Mouse (Mus musculus) adrenal gland, adult 10 weeks (tissue): ENCODE results near the gene Gm49403. TPM values are rescaled to one million over a fixed set of nuclear protein-coding genes. Genes with fewer than 3 reads are reported as not detected.

Experiments used
- polyA plus RNA-seq: library from polyadenylated mRNA; stranded (reverse); fragments of 350-450 nt; fragmentation: Illumina TruSeq; extraction: RNeasy Lipid Tissue Mini Kit (QIAGEN cat#74804); gene quantifications from one replicate; pipeline ENCODE4 v1.2.3, GENCODE M21; 2014; ENCODE audit warnings: low read depth, low replicate concordance

The Gm49403 gene
- not detected for polyA plus RNA-seq

DNA sequence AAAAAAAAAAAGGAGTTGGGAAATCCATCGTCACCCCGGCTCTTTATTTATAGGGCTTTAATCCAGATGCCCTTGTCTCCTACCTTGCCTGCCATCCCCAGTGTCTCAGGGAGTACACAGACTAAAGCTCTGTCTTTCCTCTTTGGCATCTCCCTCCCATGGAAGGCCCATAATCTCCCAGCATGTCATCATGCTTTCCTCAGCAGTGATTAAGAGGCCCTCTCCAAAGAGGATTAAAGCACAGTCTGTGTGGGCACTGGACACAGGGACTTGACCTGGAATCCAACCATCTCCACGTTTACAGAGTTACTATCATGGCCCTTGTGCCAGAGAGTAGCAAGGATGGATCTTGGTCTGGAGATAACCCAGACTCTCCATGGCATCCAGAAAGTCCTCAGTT lies at the start of gene Gm49403, which contains the start of gene Lbhd1:
Gene Gm49403, plus strand, starts transcription at position 315 of the 400 bp plus-strand sequence.
Gene Lbhd1, plus strand, starts transcription at position 117 of the 400 bp plus-strand sequence.

DNA sequence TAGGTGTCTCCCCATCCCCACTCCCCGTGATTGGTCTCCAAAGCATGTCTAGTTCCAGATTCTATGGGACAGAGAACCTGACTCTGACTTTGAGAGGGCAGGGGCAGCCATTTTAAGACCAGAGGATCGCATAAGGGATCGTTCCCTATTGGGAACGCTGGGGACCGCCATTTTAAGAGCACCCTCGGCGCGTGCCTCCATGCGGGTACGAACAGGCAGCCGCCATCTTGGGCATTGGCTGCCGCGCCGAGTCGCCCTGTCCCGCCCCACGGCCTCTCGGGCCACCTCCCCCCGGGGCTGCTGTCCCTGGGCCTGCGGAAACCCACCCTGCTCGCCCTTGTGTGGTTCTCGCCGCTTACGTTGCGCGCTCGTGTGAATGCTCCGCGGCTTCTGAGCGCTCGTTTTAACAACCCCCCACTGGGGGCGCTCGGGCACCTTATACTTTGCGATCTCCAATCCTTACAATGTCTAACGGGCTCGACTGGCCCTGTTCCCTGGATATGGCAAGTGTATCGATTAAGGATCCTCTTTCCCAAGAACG lies 46.4 kb upstream of the Gm49403 start, which contains the start of gene Bscl2:
Gene Bscl2, plus strand, starts transcription at position 217 of the 541 bp plus-strand sequence.

DNA sequence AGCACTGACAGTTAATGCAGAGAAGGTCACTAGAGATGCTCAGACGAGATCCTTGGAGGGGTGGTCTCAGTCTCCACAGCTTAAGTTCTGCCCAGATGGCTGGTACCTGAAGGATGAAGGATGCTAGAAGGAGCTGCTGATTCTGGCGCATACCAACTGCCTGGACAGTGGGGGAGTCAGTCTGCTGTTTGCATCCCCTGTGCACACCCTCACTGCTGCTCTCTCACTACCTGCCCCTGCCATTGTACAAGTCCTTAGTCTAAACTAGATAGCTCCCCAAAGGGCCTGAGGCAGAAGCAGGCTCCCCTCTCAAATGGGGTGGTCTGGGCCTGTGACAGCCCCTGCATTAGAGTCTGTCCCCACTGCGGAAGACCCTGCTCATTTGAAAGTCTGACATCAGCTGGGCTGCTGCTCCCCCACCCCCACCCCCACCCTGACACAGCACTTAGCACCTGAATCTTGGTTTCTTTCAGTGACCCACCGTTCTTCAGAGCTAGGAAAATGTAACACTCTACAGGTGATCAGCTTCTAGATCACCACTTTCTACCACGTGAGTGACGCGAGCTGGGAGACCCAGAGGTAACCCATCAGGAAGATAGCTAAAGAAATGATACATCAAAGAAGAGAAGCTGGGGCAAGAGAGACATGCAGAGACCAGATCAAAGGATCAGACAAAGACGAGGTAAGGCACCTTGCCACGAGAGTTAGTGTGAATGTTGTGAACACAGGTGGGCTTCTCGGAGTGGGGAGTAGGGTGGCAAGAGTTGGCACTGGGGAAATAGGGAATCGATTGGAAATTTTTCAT lies 44.4 kb upstream of the Gm49403 start, which contains the start of gene Gng3:
Gene Gng3, minus strand, starts transcription at position 92 of the 805 bp plus-strand sequence.

DNA sequence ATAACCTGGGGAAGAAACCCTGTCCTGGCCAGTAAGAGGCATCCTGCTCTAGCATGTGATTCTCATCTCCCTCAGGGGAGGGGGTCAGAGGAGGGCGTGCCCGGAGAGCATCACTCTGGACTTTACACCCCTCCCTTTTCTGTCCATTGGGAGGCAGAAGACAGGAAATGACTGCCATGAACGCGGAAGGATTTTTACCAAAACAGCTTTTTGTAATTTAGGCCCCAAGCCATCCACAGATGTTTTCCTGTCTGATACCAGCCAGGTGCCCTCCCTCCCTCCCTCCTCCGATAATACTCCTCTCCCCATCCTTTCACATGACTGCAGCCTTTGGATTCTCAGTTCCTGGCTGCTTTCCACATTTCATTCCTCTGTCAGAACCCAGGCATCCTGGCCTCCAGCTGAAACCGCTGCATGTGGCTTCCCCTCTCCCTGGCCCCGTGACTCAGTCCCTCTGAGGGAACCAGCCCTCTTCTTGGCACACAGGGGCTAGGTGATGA lies 33.3 kb upstream of the Gm49403 start, which contains the start of gene Lrrn4cl:
Gene Lrrn4cl, plus strand, starts transcription at position 367 of the 500 bp plus-strand sequence.

DNA sequence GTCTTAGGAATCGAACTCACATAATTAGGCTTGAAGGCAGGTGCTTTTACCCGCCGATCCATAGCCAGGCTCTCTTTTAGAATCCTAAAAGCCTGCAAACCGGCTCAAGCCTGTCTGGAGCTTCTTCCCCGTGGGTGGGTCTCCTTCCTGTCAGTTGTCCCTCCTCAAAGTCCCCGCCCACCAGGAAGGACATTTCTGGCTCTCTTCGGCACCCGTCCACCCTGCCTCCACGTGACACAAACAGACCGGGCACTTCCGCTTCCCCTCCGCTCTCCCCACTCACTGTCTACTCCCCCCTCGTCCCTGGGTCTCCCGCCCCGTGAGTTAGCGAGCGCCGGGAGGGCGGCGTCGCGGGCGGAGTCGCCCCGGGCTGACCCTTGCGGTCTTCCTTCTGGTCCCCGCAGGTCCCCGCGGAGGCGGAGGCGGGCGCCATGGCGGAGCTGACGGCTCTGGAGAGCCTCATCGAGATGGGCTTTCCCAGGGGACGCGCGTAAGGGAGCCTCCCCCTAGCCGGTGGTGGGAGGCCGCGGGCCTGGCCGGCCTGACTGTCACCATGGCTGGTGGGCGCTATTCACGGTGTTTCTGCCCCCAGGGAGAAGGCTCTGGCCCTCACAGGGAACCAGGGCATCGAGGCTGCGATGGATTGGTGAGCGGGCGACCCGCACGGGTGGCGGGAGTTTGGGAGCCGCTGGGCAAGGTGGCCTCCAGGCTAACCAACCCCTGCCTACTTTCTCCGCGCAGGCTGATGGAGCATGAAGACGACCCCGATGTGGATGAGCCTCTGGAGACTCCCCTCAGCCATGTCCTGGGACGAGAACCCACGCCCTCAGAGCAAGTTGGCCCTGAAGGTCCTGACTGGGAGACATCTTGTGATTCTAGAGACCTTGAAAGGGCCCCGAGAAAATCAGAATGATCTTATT lies 12.2 kb upstream of the Gm49403 start, which contains the start of gene Ubxn1:
Gene Ubxn1, plus strand, starts transcription at position 230 of the 920 bp plus-strand sequence.

DNA sequence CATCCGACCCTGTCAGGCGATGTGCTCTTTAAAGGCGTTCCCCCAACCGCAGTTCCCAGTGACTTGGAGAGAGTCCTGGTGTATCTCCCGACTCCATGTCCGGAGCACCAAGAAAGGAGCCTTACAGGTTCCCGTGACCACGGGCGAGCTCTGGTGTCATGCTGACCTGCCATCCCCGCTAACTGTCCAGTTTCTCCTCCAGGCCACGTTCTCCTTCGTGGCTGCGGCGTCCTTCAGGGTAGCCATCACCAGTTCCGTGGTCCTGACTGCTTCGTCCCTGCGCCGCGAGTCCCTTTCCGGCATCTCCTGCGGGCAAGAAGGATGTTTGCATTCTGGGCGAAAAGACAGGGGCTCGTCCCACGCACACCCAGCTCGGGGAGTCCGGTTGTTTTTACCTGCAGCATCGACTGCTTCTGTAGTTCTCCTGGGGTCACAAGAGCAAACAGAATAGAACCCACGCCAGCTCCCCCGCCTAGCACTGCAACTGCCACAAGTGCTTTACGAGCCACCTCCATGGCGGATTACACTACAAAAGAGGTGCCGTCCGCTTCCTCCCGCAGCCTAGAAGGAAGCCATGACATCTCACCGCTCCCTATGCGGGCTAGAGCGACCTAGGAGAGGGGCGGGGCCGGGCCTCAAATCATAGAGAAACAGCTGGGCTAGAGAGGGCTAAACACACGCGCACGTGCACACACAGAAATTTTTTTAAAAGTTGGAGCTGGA lies 3.3 kb upstream of the Gm49403 start, which contains the start of gene Uqcc3:
Gene Uqcc3, minus strand, starts transcription at position 613 of the 723 bp plus-strand sequence.

DNA sequence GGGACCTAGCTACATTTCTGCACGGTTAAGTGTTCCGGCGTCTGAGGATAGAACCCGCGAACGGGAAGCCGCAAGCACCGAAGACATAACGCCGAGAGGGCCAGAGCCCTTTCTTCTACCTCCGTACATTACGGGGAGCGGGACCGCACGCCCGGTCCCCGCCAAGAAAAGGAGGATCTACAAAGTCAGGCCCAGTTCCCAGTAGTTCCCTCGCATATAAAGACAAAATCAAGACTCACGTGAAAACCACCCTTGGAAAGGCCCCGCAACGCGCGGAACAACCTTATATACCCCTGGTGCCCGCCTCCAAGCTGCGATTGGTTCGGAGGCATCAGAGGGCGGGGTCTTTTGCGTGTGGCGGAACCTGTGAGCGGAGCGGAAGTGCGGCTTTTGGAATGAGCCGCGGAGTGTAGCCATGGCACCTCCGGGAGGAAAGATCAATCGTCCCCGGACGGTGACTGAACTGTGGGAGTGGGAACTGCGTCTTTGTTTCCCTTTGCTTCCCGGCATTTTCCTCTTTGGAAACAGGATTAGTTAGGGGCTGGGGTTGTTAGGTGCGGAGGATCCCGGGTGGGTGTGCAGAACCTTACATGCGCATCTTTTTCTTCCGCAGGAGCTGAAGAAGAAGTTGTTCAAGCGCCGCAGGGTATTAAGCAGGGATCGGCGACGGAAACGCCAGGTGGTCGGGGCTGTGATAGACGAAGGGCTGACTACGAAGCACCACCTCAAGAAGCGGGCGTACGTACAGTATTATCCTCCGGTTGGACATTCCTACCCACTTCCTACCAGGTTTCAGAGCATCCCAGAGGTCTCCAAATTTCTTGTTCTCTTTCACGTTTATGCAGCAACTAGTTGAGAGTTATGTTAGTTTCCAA lies 5.0 kb downstream of the Gm49403 start, which contains the start of the genes 1810009A15Rik and Gm49416:
Gene 1810009A15Rik, plus strand, starts transcription at position 343 of the 875 bp plus-strand sequence.
Gene Gm49416, plus strand, starts transcription at position 416 of the 875 bp plus-strand sequence.

DNA sequence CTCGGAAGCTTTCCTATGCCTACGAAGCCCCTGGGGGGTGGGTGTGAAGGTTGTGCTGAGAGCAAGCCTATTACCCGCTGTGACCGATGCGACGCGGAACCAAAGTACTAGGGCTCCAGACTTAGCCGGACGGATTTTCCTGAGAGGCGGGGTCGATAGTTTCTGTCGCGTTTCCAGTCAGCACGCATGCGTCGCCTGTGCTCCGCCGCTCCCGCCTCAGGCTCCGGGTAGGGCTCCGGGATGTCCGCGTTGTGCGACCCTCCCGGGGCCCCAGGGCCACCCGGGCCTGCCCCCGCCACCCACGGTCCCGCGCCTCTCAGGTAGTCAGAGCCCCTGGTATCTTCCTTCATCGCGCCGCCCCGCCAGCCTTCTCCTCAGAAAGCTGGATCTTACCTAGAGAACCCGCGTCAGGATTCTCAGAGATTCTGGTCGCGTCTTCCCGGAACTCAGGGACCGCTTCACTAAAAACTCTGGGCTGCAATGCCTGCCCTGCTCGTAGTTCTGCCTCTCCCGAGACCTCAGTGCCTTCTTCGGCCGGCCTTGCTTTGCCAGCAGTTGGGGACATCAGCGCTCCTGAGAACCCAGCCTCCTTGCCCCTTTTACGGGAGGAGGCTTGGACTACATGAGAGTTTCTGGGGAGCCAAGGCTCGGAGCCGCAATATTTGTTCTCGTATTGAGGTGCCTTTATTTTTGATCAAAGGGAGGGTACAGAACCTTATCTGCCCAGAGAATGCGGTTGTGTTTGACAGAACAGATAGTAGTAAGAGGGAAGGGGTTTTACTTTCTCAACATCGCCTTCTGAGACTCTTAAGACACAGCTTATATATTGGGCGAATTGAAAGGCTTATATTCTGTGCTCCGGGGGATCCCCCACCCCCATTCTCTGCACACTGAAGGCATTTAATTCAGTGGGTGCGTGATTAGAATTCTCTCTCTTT lies 9.4 kb downstream of the Gm49403 start, which contains the start of gene Ints5:
Gene Ints5, plus strand, starts transcription at position 177 of the 938 bp plus-strand sequence.

DNA sequence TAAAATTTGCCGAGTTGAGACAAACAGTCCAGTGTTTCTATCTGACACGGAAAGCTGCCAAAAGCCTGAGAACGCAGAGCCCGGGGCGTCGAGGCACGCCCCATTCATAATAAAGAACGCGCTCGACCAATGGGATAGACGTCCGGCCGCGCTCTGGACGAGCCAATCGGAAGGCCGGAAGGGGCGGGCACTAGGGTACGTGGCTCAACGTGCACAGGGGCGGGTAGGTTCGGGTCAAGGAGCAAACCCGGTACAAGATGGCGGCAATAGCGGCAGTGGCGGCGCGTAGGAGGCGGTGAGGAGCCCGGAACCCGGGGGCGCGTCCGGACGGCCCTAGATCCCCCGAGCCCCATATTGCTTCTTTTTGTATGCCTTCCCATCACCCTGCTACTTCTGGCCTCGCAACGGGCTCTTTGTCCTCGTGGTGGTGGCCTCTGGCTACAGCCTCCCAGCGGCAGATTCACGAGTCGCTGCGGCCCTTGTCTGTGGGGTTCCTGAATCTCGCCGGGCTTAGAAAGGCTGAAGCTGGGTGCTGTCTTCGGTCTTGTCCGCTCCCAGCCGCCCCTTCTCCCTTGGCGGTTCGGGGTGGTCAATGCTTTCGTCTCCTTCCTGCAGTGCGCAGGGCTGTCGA lies 14.2 kb downstream of the Gm49403 start, which contains the start of gene Ganab:
Gene Ganab, plus strand, starts transcription at position 207 of the 631 bp plus-strand sequence.

DNA sequence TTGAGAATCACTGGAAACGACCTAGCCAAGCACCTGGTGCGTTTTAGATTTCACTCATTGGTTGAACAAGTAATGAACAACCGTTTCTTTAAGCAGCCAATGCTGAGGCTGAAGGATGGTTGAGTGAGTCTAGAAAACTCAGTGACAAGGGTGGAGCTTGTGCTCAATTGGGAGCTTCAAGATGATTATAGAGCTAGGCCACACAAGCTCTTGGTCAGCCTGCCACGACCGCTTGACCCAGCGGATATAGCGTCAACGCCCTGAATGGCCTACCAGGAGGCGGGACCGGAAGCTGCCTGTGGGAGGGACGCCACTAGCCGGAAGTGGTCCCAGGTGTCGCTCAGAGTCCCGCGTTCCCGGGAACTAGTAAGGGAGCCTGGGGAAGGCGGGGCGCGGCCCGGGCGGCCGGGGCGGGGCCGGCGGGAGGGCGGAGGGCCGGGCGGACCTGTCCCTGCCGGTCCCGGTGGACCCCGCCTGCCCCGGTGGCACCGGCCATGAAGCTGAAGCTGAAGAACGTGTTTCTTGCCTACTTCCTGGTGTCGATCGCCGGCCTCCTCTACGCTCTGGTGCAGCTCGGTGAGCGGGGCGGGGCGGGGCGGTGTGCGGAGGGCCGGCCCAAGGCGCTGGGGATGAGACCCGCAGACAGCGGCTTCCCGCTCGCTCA lies 36.5 kb downstream of the Gm49403 start, which contains the start of gene B3gat3:
Gene B3gat3, plus strand, starts transcription at position 302 of the 664 bp plus-strand sequence.

DNA sequence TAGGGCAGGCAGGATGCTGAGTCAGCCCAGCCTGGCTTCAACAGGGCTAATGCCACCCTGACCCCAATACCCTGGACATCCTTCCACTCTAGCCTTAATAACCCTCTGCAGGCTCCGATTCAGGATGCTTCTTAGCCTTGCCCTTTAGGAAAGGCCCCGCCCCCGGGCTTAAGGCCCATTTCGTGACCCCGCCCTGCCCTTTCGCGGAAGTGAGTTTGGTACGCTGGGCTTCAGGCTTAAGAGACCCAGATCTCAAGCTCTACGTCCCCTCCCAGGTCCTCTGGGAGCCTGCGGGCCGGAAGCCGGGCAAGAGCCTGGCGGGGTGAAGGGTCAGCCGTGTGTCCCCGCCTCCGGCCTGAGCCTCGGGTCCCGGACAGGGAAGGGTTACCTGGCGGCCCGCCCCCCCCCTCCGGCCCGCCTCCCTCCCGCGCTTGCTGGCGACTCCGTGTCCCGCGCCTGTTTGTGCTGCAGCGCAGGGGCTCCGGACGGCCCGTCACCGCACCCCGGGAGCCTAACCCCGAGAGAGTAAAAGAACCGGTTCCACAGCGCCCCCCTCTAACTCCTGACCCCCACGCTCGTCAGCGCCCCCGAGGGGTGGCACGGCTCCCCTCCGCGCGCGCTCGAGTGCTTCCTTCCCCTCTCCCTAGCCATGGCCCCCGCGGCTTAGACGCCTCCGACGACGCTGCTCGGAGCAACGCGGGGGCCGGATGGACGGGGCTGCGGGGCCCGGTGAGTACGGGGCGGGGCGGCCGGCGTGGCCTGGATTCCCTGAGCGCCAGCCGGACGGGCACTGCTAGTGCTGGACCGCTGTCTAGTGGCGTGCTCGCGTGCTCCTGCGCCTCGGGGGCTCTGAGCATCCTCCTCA lies 45.7 kb downstream of the Gm49403 start, which contains the start of the genes Rom1 and Eml3:
Gene Rom1, minus strand, starts transcription at position 133 of the 865 bp plus-strand sequence.
Gene Eml3, plus strand, starts transcription at position 329 of the 865 bp plus-strand sequence.

Other genes with a start within 250 kb of the Gm49403 start
- 0.23 TPM for gene Chrm1, start 220.1 kb upstream of the Gm49403 start, polyA plus RNA-seq
- gene Slc3a2, start 160.6 kb upstream of the Gm49403 start, polyA plus RNA-seq: 163 TPM
- gene Wdr74, start 148.1 kb upstream of the Gm49403 start, polyA plus RNA-seq: 15.5 TPM
- not detected for gene 1700092M07Rik, start 143.2 kb upstream of the Gm49403 start, polyA plus RNA-seq
- gene Stx5a, start 142.5 kb upstream of the Gm49403 start, polyA plus RNA-seq: 63.2 TPM
- gene Nxf1, start 126.9 kb upstream of the Gm49403 start, polyA plus RNA-seq: 68.2 TPM
- 50.0 TPM for gene Tmem223, start 112.9 kb upstream of the Gm49403 start, polyA plus RNA-seq
- gene Tmem179b, start 109.5 kb upstream of the Gm49403 start, polyA plus RNA-seq: 51.8 TPM
- 1.4 TPM for gene Taf6l, start 97.5 kb upstream of the Gm49403 start, polyA plus RNA-seq
- gene Polr2g, start 85.4 kb upstream of the Gm49403 start, polyA plus RNA-seq: 94.7 TPM
- 0.47 TPM for gene Zbtb3, start 81.4 kb upstream of the Gm49403 start, polyA plus RNA-seq
- 87.3 TPM for gene Ttc9c, start 64.6 kb upstream of the Gm49403 start, polyA plus RNA-seq
- 117 TPM for gene Hnrnpul2, start 63.9 kb upstream of the Gm49403 start, polyA plus RNA-seq
- not detected for gene AC129217.1, start 54.2 kb upstream of the Gm49403 start, polyA plus RNA-seq
- gene Bscl2, start 46.5 kb upstream of the Gm49403 start, polyA plus RNA-seq: 24.6 TPM
- gene Gng3, start 44.7 kb upstream of the Gm49403 start, polyA plus RNA-seq: 2.2 TPM
- gene Lrrn4cl, start 33.2 kb upstream of the Gm49403 start, polyA plus RNA-seq: 3.3 TPM
- gene Ubxn1, start 12.4 kb upstream of the Gm49403 start, polyA plus RNA-seq: 25.3 TPM
- gene Uqcc3, start 3.0 kb upstream of the Gm49403 start, polyA plus RNA-seq: 3.3 TPM
- 76.6 TPM for gene Lbhd1, start 198 bp upstream of the Gm49403 start, polyA plus RNA-seq
- gene 1810009A15Rik, start 4.9 kb downstream of the Gm49403 start, polyA plus RNA-seq: 7.9 TPM
- gene Gm49416, start 5.0 kb downstream of the Gm49403 start, polyA plus RNA-seq: not detected
- gene Ints5, start 9.1 kb downstream of the Gm49403 start, polyA plus RNA-seq: 1.2 TPM
- 97.8 TPM for gene Ganab, start 14.1 kb downstream of the Gm49403 start, polyA plus RNA-seq
- gene B3gat3, start 36.4 kb downstream of the Gm49403 start, polyA plus RNA-seq: 11.3 TPM
- gene Rom1, start 45.4 kb downstream of the Gm49403 start, polyA plus RNA-seq: 3.3 TPM
- gene Eml3, start 45.6 kb downstream of the Gm49403 start, polyA plus RNA-seq: 7.1 TPM
- 70.1 TPM for gene Mta2, start 57.9 kb downstream of the Gm49403 start, polyA plus RNA-seq
- gene Tut1, start 69.9 kb downstream of the Gm49403 start, polyA plus RNA-seq: 2.8 TPM
- gene Eef1g, start 83.1 kb downstream of the Gm49403 start, polyA plus RNA-seq: 77.3 TPM
- 34.2 TPM for gene Ahnak, start 105.4 kb downstream of the Gm49403 start, polyA plus RNA-seq
- 1.8 TPM for gene Scgb1a1, start 204.0 kb downstream of the Gm49403 start, polyA plus RNA-seq